Mouse (Mus musculus) limb, embryonic 11.5 days (tissue): Measurements from ENCODE around the gene Slc44a3. TPM values are rescaled to one million over a fixed set of nuclear protein-coding genes. Genes with fewer than 3 reads are reported as not detected.

ENCODE experiments used
- ATAC-seq: fragments of 200-750 bp; cut with Nextera tagmentation; 2 replicates; pipeline ENCODE4 v1.8.0; 2017; ENCODE audit warnings: low read depth; ENCODE audit not compliant: insufficient number of reproducible peaks, low FRiP score, low TSS enrichment
- DNase-seq: peaks from one replicate; pipeline ENCODE4 v3.0.0-alpha.2; 2015; ENCODE audit warnings: low spot score
- H3K27ac ChIP-seq: fragments of 300-500 bp; sonication (generic); replicated peaks from 2 replicates; pipeline ENCODE4 v1.5.1; 2014; ENCODE audit warnings: low read depth, mild to moderate bottlenecking, low read length
- H3K27me3 ChIP-seq: fragments of 300-500 bp; sonication (generic); 2 replicates; pipeline ENCODE4 v1.6.1; 2014; ENCODE audit warnings: mild to moderate bottlenecking, low read length, mixed read lengths; ENCODE audit not compliant: control insufficient read depth, insufficient read depth
- H3K36me3 ChIP-seq: fragments of 300-500 bp; sonication (generic); 2 replicates; pipeline ENCODE4 v1.6.1; 2014; ENCODE audit warnings: mild to moderate bottlenecking, low read length, moderate library complexity, mixed read lengths; ENCODE audit not compliant: control insufficient read depth, insufficient read depth
- H3K4me1 ChIP-seq: fragments of 300-500 bp; sonication (generic); 2 replicates; pipeline ENCODE4 v1.6.1; 2014; ENCODE audit warnings: low read length, mixed read lengths; ENCODE audit not compliant: control insufficient read depth, insufficient read depth
- H3K4me2 ChIP-seq: fragments of 300-500 bp; sonication (generic); 2 replicates; pipeline ENCODE4 v1.6.1; 2014; ENCODE audit warnings: low read depth, mild to moderate bottlenecking, moderate library complexity; ENCODE audit not compliant: severe bottlenecking
- H3K4me3 ChIP-seq: fragments of 300-500 bp; sonication (generic); 2 replicates; pipeline ENCODE4 v1.5.1; 2014; ENCODE audit warnings: low read depth, low read length
- H3K9ac ChIP-seq: fragments of 300-500 bp; sonication (generic); 2 replicates; pipeline ENCODE4 v1.6.1; 2014; ENCODE audit warnings: mild to moderate bottlenecking, low read length
- H3K9me3 ChIP-seq: fragments of 300-500 bp; sonication (generic); 2 replicates; pipeline ENCODE4 v1.6.1; 2016; ENCODE audit warnings: low read length; ENCODE audit not compliant: control insufficient read depth
- WGBS: fragments of 180-500 bp; shearing (Covaris S2); extraction: QIAGEN DNeasy Blood & Tissue Kit; methylation state at CpG from one replicate; pipeline ENCODE4 v1.1.7; 2014; 5-methylcytosine and 5-hydroxymethylcytosine counted together
- polyA plus RNA-seq: library from polyadenylated mRNA; unstranded; fragments of >200 nt; fragmentation: Nextera tagmentation; extraction: Ambion mirVana; gene quantifications from 2 replicates; pipeline ENCODE4 v1.2.1, GENCODE M21; 2014

Slc44a3 gene
- polyA plus RNA-seq, result 0.75 and 1.3 TPM in 2 replicates

- WGBS, result 3% methylated on average over 24 of the region's 24 CpGs
- Histone ChIP-seq H3K4me1 (peaks cover 8% of the 10 kb centered on the region; the same call in 1 of the 2 replicates), H3K27me3 (peaks cover 14% of the 10 kb centered on the region), H3K27ac (no peak within 1 kb of the TSS), H3K9me3 (no peaks in the 10 kb centered on the region), H3K4me2 (peak within 1 kb of the TSS; percentile 33), H3K36me3 (no peaks in the 10 kb centered on the region), H3K4me3 (peak within 1 kb of the TSS; percentile 10), H3K9ac (no peak within 1 kb of the TSS)
- DNase-seq (peak; percentile 39), ATAC-seq (no peak)
Measured at GRCm38 (mm10) chr3:121532176-121532575, at the start of gene Slc44a3. Gene Slc44a3 (minus strand): TSS chr3:121532404.

- Histone ChIP-seq H3K4me1 (peaks cover 18% of the 10 kb centered on the region), H3K36me3 (no peaks in the 10 kb centered on the region), H3K9ac (no peak overlapping the region), H3K4me3 (no peak overlapping the region), H3K27me3 (no peaks in the 10 kb centered on the region), H3K4me2 (no peak overlapping the region), H3K27ac (no peak overlapping the region), H3K9me3 (no peaks in the 10 kb centered on the region)
- WGBS, result 86% methylated on average over 6 of the region's 6 CpGs
- DNase-seq (no peak), ATAC-seq (no peak)
Measured at GRCm38 (mm10) chr3:121579880-121580549, 47.8 kb upstream of the Slc44a3 start.

GRCm38 (mm10) chr3:121579402-121579801 is 47.2 kb upstream of the Slc44a3 start:
- ATAC-seq, result no peak
- no peaks in the 10 kb centered on the region for H3K9me3 ChIP-seq
- no peak overlapping the region for H3K27ac ChIP-seq
- no peak overlapping the region for H3K9ac ChIP-seq
- H3K36me3 ChIP-seq, result no peaks in the 10 kb centered on the region
- no peak overlapping the region for H3K4me3 ChIP-seq
- no peaks in the 10 kb centered on the region for H3K27me3 ChIP-seq
- H3K4me2 ChIP-seq, result no peak overlapping the region
- no peak for DNase-seq
- peaks cover 14% of the 10 kb centered on the region for H3K4me1 ChIP-seq
- WGBS, result 76% methylated on average over 5 of the region's 5 CpGs

GRCm38 (mm10) chr3:121578706-121579105 is 46.5 kb upstream of the Slc44a3 start:
- Histone ChIP-seq H3K9me3 (no peaks in the 10 kb centered on the region), H3K27ac (no peak overlapping the region), H3K4me3 (no peak overlapping the region), H3K9ac (no peak overlapping the region), H3K4me1 (peaks cover 13% of the 10 kb centered on the region), H3K27me3 (no peaks in the 10 kb centered on the region), H3K36me3 (no peaks in the 10 kb centered on the region), H3K4me2 (no peak overlapping the region)
- no peak for ATAC-seq
- 70% methylated on average over 2 of the region's 5 CpGs for WGBS
- no peak for DNase-seq

- H3K9ac ChIP-seq, result no peak overlapping the region
- H3K36me3 ChIP-seq, result no peaks in the 10 kb centered on the region
- no peaks in the 10 kb centered on the region for H3K9me3 ChIP-seq
- DNase-seq (no peak), ATAC-seq (0 out of 2 replicates have a peak, but pooled peaks have one; percentile 7)
- H3K4me2 ChIP-seq, result no peak overlapping the region
- H3K4me1 ChIP-seq, result peaks cover 13% of the 10 kb centered on the region
- WGBS, result 66% methylated on average over 5 of the region's 5 CpGs
- no peaks in the 10 kb centered on the region for H3K27me3 ChIP-seq
- H3K4me3 ChIP-seq, result no peak overlapping the region
- H3K27ac ChIP-seq, result peak overlapping the region; percentile 74
Measured at GRCm38 (mm10) chr3:121577641-121578040, 45.4 kb upstream of the Slc44a3 start.

- 9% methylated on average over 10 of the region's 10 CpGs for WGBS
- Histone ChIP-seq H3K4me1 (peaks cover 13% of the 10 kb centered on the region), H3K4me3 (no peak overlapping the region)
Measured at GRCm38 (mm10) chr3:121577032-121577591, 44.9 kb upstream of the Slc44a3 start.

GRCm38 (mm10) chr3:121576367-121576766 is 44.2 kb upstream of the Slc44a3 start:
- H3K9ac ChIP-seq, result no peak overlapping the region
- no peak overlapping the region for H3K4me3 ChIP-seq
- ATAC-seq (0 out of 2 replicates have a peak, but pooled peaks have one; percentile 24), DNase-seq (peak; percentile 48)
- no peaks in the 10 kb centered on the region; the same call in 1 of the 2 replicates for H3K36me3 ChIP-seq
- no peak overlapping the region for H3K27ac ChIP-seq
- no peaks in the 10 kb centered on the region for H3K27me3 ChIP-seq
- no peaks in the 10 kb centered on the region for H3K9me3 ChIP-seq
- peaks cover 13% of the 10 kb centered on the region for H3K4me1 ChIP-seq
- 51% methylated on average over 6 of the region's 6 CpGs for WGBS
- H3K4me2 ChIP-seq, result peak overlapping the region; percentile 2; the same call in 1 of the 2 replicates

More at GRCm38 (mm10) chr3:121577032-121577591, 44.9 kb upstream of the Slc44a3 start:
- Histone ChIP-seq H3K9ac (no peak overlapping the region), H3K4me2 (no peak overlapping the region), H3K27me3 (no peaks in the 10 kb centered on the region), H3K9me3 (no peaks in the 10 kb centered on the region), H3K27ac (peak overlapping the region; percentile 74), H3K36me3 (no peaks in the 10 kb centered on the region; the same call in 1 of the 2 replicates)
- ATAC-seq, result peak; percentile 90
- peak; percentile 90 for DNase-seq

GRCm38 (mm10) chr3:121574386-121574785 is 42.2 kb upstream of the Slc44a3 start:
- Histone ChIP-seq H3K9me3 (no peaks in the 10 kb centered on the region), H3K27me3 (no peaks in the 10 kb centered on the region), H3K4me2 (no peak overlapping the region), H3K4me3 (no peak overlapping the region), H3K4me1 (peaks cover 13% of the 10 kb centered on the region), H3K9ac (no peak overlapping the region), H3K27ac (no peak overlapping the region), H3K36me3 (no peaks in the 10 kb centered on the region; the same call in 1 of the 2 replicates)
- ATAC-seq (no peak), DNase-seq (no peak)
- 86% methylated on average over 4 of the region's 4 CpGs for WGBS
